Mouse (Mus musculus) embryonic facial prominence, embryonic 13.5 days (tissue): Measurements from ENCODE around the gene Tnfrsf13c. TPM values are rescaled to one million over a fixed set of nuclear protein-coding genes. Genes with fewer than 3 reads are reported as not detected.

Experiments
- ATAC-seq: fragments of 200-750 bp; cut with Nextera tagmentation; 2 replicates; pipeline ENCODE4 v1.8.0; 2017; ENCODE audit warnings: low read depth; ENCODE audit not compliant: insufficient number of reproducible peaks, insufficient read depth, low FRiP score, low TSS enrichment
- H3K27ac ChIP-seq: fragments of 300-500 bp; sonication (generic); 2 replicates; pipeline ENCODE4 v1.5.1; 2015; ENCODE audit warnings: moderate library complexity, mild to moderate bottlenecking, inconsistent platforms
- H3K27me3 ChIP-seq: fragments of 300-500 bp; sonication (generic); 2 replicates; pipeline ENCODE4 v1.6.1; 2015; ENCODE audit warnings: mild to moderate bottlenecking, inconsistent platforms
- H3K36me3 ChIP-seq: fragments of 300-500 bp; sonication (generic); 2 replicates; pipeline ENCODE4 v1.6.1; 2015; ENCODE audit warnings: mild to moderate bottlenecking, inconsistent platforms
- H3K4me1 ChIP-seq: fragments of 300-500 bp; sonication (generic); 2 replicates; pipeline ENCODE4 v1.6.1; 2015; ENCODE audit warnings: inconsistent platforms
- H3K4me2 ChIP-seq: fragments of 300-500 bp; sonication (generic); 2 replicates; pipeline ENCODE4 v1.6.1; 2015; ENCODE audit warnings: moderate library complexity, mild to moderate bottlenecking, inconsistent platforms
- H3K4me3 ChIP-seq: fragments of 300-500 bp; sonication (generic); 2 replicates; pipeline ENCODE4 v1.5.1; 2015; ENCODE audit warnings: mild to moderate bottlenecking, inconsistent platforms
- H3K9ac ChIP-seq: fragments of 300-500 bp; sonication (generic); 2 replicates; pipeline ENCODE4 v1.6.1; 2015; ENCODE audit warnings: mild to moderate bottlenecking, inconsistent platforms
- H3K9me3 ChIP-seq: fragments of 300-500 bp; sonication (generic); 2 replicates; pipeline ENCODE4 v1.6.1; 2016; ENCODE audit warnings: inconsistent platforms
- WGBS: fragments of 180-500 bp; shearing (Covaris S2); methylation state at CpG from one replicate; pipeline ENCODE4 v1.1.7; 2015; ENCODE audit warnings: mixed read lengths; 5-methylcytosine and 5-hydroxymethylcytosine counted together
- polyA plus RNA-seq: library from polyadenylated mRNA; unstranded; fragments of >200 nt; fragmentation: Nextera tagmentation; extraction: Ambion mirVana; gene quantifications from 2 replicates; pipeline ENCODE4 v1.2.1, GENCODE M21; 2015

Tnfrsf13c gene
- polyA plus RNA-seq, 1 experiment from 2014 or later: 0.17 TPM

DNA sequence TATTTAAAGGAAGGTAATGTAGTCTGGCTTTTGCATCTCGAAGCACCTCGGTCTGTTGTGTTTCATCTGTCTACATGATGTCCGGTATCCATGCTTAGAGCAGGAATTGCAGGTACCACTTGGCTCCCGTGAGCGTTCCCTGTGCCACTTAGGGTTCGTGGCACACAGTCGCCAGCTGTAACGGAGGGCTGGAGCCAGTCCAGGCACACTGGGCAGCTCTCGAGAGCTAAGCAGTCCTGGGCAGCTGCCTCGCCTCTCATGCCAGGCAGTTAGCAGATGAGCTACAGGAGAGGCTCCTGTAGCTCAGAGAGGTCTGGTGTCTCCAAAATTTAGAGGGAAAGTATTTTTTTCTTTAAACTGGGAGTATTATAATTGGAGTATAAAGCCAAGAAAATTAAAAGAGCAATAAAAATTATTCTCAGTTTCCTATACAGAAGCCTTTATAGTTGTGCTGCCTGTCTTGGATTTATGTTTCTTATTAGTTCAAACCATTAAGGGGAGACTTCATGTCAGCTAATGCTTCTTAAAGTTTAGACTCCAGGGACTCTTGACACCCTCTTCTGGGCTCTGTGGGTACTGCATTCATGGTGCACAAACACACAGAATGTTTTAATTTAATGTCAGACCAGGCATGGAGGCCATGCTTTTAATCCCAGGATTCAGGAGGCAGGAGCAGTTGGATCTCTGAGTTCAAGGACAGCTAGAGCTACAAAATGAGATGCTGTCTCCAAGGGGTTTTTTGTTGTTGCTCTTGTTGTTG, 35.5 kb downstream of the Tnfrsf13c start:
- H3K36me3 ChIP-seq: peaks cover 97% of the 10 kb centered on the region
- no peaks in the 10 kb centered on the region for H3K4me1 ChIP-seq
- H3K27me3 ChIP-seq: no peaks in the 10 kb centered on the region
- 95% methylated on average over 10 of the region's 10 CpGs for WGBS
- H3K4me3 ChIP-seq: no peak overlapping the region
- ATAC-seq: no peak
- no peaks in the 10 kb centered on the region for H3K9me3 ChIP-seq
- no peak overlapping the region for H3K27ac ChIP-seq
- no peak overlapping the region for H3K4me2 ChIP-seq
- no peak overlapping the region for H3K9ac ChIP-seq

DNA sequence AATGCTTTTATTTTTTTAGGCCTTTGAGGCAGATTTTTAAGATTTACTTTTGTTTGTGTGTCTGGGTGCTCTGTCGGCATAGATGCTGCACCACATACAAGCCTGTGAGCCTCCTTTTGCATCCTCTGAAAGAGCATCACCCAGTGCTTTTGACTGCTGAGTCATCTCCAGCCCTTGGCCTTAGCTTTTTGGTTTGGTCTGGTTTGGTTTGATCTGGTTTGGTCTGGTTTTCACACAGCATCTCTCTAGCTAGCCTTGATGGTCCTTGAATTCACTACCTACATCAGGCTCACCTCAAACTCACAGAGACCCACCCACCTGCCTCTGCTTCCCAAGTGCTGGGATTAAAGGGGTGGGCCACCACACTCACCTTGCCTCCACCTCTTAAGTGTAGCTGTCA, 36.2 kb downstream of the Tnfrsf13c start:
- H3K9ac ChIP-seq: no peak overlapping the region
- no peaks in the 10 kb centered on the region for H3K4me1 ChIP-seq
- 77% methylated on average over 1 of the region's 1 CpGs for WGBS
- no peak overlapping the region for H3K4me3 ChIP-seq
- H3K27me3 ChIP-seq: no peaks in the 10 kb centered on the region
- H3K4me2 ChIP-seq: no peak overlapping the region
- no peak overlapping the region for H3K27ac ChIP-seq
- no peak for ATAC-seq
- no peaks in the 10 kb centered on the region for H3K9me3 ChIP-seq
- peaks cover 98% of the 10 kb centered on the region for H3K36me3 ChIP-seq

DNA sequence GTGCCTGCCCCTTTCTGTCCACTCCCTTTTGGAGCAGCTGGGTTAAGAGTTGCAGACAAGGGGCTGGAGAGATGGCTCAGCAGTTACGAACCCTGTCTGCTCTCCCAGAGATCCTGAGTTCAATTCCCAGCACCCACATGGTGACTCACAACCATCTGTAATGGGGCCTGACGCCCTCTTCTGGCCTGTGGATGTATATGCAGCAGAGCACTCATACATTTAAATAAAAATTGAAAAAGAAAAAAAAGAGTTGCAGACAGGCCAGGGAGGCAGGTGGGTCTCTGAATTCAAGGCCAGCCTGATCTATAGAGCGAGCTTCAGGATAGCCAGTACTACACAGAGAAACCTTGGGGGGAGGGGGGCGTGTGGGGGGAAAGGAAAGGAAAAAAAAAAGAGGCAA, 36.8 kb downstream of the Tnfrsf13c start:
- Histone ChIP-seq H3K36me3 (peaks cover 98% of the 10 kb centered on the region), H3K9ac (no peak overlapping the region), H3K4me2 (no peak overlapping the region), H3K27ac (no peak overlapping the region), H3K9me3 (peaks cover under 1% of the 10 kb centered on the region; the same call in 1 of the 2 replicates), H3K4me1 (no peaks in the 10 kb centered on the region), H3K4me3 (no peak overlapping the region), H3K27me3 (no peaks in the 10 kb centered on the region)
- no peak for ATAC-seq
- WGBS: 75% methylated on average over 4 of the region's 4 CpGs

DNA sequence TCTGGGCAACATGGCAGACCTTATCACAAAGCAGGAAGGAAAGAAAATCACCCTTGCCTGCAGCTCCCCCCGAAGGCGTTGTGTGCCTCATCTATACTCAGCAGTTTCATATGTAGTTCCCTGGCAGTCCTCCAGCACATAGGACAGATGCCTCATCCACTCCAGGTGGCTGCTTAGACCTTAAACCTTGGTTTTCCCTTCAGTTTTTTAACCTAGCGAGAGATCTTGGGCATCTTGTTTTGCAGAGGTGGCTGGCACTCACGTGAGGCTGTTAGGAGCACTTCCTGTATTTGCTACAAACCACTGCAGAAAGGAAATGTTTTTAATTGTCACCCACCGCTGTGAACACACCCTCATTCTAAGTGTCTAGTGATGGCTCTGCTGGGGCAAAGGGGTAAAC, 37.2 kb downstream of the Tnfrsf13c start:
- no peaks in the 10 kb centered on the region for H3K4me1 ChIP-seq
- H3K9ac ChIP-seq: no peak overlapping the region
- no peak for ATAC-seq
- WGBS: 94% methylated on average over 5 of the region's 5 CpGs
- no peaks in the 10 kb centered on the region for H3K27me3 ChIP-seq
- H3K27ac ChIP-seq: no peak overlapping the region
- no peak overlapping the region for H3K4me2 ChIP-seq
- peaks cover 98% of the 10 kb centered on the region for H3K36me3 ChIP-seq
- peaks cover 6% of the 10 kb centered on the region; the same call in 1 of the 2 replicates for H3K9me3 ChIP-seq
- H3K4me3 ChIP-seq: no peak overlapping the region

DNA sequence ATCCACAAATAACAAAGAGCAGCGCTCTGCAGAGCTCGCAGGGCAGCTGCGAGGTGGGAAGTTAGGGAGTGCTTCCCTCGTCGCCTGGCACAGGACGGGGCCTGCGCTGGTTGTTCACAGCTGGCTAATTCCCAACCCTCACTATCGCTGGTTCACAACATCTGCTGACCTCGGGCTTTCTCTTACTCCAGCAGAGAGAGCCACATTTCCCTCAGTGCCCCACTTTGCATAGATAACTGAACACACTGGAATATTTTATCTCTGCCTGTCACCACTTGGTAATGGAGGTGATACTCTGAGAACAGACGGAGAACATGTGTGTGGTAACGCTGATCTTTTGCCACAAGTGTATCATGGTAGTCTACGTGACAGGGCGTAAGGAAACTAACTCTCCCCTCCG, 38.0 kb downstream of the Tnfrsf13c start:
- Histone ChIP-seq H3K9ac (no peak overlapping the region), H3K9me3 (peaks cover 8% of the 10 kb centered on the region; the same call in 1 of the 2 replicates), H3K4me1 (no peaks in the 10 kb centered on the region), H3K27ac (no peak overlapping the region), H3K4me2 (no peak overlapping the region), H3K36me3 (peaks cover 98% of the 10 kb centered on the region), H3K27me3 (no peaks in the 10 kb centered on the region), H3K4me3 (no peak overlapping the region)
- no peak for ATAC-seq
- 83% methylated on average over 14 of the region's 14 CpGs for WGBS

DNA sequence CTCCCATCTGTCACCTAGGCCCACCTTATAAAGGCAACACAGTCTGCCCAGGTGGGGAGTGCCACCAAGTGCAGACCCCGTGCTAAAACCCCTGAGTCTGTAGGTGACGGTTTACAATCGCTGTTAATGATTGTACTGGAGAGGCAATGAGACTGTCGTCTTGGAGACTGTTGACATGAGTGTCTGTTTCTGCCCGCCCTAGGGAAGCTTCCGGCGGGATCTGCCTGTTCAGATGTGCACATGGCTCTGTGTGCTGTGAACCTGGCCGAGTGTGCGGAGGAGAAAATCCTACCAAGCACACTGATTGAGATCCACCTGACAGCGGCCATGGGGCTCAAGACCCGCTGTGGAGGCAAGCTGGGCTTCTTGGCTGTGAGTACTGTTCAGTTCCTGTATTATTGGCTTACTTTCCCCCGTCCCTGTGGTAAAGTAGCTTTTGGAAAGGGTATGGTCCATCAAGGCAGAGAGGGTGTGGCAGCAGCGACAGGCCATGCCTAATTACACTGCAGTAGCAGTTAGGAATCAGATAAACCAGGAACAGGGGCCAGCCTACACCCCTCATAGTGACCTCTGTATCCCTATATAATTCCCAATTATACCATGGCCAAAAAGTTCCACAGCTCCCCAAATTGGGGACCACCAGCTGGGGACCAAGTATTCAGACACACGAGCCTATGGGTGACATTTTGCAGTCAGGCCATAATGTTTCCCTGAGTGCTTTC, 38.9 kb downstream of the Tnfrsf13c start:
- H3K9me3 ChIP-seq: peaks cover 8% of the 10 kb centered on the region; the same call in 1 of the 2 replicates
- WGBS: 92% methylated on average over 14 of the region's 14 CpGs
- H3K4me2 ChIP-seq: no peak overlapping the region
- no peaks in the 10 kb centered on the region for H3K4me1 ChIP-seq
- peaks cover 100% of the 10 kb centered on the region for H3K36me3 ChIP-seq
- no peak overlapping the region for H3K4me3 ChIP-seq
- 0 out of 2 replicates have a peak overlapping the region, but pooled peaks have one; percentile 0 for H3K9ac ChIP-seq
- ATAC-seq: no peak
- no peak overlapping the region for H3K27ac ChIP-seq
- H3K27me3 ChIP-seq: no peaks in the 10 kb centered on the region

DNA sequence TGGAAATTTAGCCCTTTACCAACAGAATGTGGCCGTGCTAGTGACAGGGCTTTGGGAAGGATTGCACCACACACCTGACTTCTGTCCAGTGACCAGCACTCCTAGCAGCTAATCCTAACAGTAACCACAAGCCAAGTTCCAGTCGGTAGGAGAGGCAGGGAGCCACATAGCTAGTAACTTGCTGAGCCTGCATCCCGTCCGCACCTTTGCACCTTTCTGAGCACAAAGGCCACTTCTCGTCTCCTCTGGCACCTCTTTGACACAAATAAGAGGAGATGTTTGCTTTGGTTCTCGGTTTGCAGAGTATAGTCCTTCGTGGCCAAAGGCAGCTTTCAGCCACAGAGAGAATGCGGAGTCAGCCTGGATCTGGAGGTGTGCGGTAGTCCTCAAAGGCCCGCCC, 39.5 kb downstream of the Tnfrsf13c start:
- no peaks in the 10 kb centered on the region for H3K27me3 ChIP-seq
- H3K27ac ChIP-seq: no peak overlapping the region
- H3K36me3 ChIP-seq: peaks cover 100% of the 10 kb centered on the region
- H3K9ac ChIP-seq: no peak overlapping the region
- H3K4me3 ChIP-seq: no peak overlapping the region
- no peak overlapping the region for H3K4me2 ChIP-seq
- H3K4me1 ChIP-seq: no peaks in the 10 kb centered on the region
- ATAC-seq: no peak
- 89% methylated on average over 10 of the region's 10 CpGs for WGBS
- peaks cover 8% of the 10 kb centered on the region; the same call in 1 of the 2 replicates for H3K9me3 ChIP-seq

DNA sequence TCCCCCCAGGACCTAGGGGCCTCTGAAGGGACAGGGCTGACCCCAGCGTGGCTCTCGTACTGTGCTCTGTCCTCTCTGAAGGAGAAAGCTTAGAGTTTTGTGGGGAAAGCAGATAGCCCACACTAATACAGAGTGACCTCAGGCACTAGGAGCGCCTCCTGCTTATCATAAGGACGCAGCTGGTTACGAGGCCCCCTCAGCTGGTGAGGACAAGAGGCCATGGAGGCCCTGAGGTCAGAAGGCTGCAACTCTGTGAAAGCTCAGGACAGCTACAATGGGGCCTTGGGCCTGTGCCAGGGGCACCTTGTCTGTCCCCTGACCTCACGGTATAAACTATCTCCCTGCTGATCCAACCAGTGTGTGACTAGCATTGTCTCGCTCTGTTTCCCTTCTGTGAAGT, 40.0 kb downstream of the Tnfrsf13c start:
- 78% methylated on average over 7 of the region's 7 CpGs for WGBS
- Histone ChIP-seq H3K4me3 (no peak overlapping the region), H3K4me1 (no peaks in the 10 kb centered on the region), H3K9me3 (peaks cover 8% of the 10 kb centered on the region; the same call in 1 of the 2 replicates), H3K9ac (peak overlapping the region; percentile 32; the same call in 1 of the 2 replicates), H3K27me3 (no peaks in the 10 kb centered on the region), H3K4me2 (no peak overlapping the region), H3K36me3 (peaks cover 100% of the 10 kb centered on the region), H3K27ac (no peak overlapping the region)
- no peak for ATAC-seq

DNA sequence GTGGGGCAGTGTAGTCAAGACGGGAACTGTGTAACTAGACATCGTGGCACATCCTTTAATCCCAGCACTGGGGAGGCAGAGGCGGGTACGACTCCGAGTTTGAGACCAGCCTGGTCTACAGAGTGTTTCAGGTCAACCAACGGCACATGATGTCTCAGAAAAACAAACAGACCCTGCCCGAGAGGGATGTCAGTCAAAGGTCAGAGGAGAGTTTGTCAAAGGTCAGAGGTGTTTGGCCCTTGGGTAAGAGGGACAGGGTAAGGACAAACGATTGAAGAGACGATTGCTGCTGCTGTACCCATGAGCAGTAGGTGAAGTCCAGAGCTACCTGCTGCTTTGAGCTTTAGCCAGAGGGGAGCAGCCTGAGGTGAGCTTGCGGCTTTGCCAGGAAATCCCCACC, 40.6 kb downstream of the Tnfrsf13c start:
- no peak overlapping the region for H3K4me2 ChIP-seq

DNA sequence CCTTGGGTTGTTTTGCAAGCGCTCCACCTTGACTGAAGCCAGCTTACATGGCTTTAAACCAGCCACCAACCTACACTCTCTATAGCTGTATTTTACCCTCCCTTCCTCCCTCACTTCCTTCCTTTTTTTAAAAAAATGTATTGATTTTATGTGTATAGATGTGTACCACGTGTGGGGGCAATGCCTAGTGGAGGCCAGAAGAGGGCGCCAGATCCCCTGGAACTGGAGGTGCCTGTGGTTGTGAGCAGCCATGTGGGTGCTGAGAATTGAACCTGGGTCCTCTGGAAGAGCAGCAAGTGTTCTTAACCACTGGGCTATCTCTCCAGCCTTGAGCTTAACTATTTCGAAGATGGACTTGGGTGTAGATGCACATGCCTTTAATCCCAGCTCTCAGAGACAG, 41.9 kb downstream of the Tnfrsf13c start:
- whole genome bisulfite sequencing: 93% methylated on average over 4 of the region's 4 CpGs
- Histone ChIP-seq H3K4me3 (no peak overlapping the region), H3K27me3 (no peaks in the 10 kb centered on the region), H3K9ac (no peak overlapping the region), H3K4me1 (no peaks in the 10 kb centered on the region), H3K4me2 (no peak overlapping the region), H3K27ac (no peak overlapping the region), H3K9me3 (peaks cover 8% of the 10 kb centered on the region; the same call in 1 of the 2 replicates), H3K36me3 (peaks cover 100% of the 10 kb centered on the region)
- no peak for ATAC-seq

More for the DNA sequence above, 40.6 kb downstream of the Tnfrsf13c start:
- Histone ChIP-seq H3K4me3 (no peak overlapping the region), H3K36me3 (peaks cover 100% of the 10 kb centered on the region), H3K27ac (no peak overlapping the region), H3K4me1 (no peaks in the 10 kb centered on the region), H3K9ac (no peak overlapping the region; the same call in 1 of the 2 replicates), H3K27me3 (no peaks in the 10 kb centered on the region), H3K9me3 (peaks cover 8% of the 10 kb centered on the region; the same call in 1 of the 2 replicates)
- WGBS: 69% methylated on average over 10 of the region's 10 CpGs
- no peak for ATAC-seq

DNA sequence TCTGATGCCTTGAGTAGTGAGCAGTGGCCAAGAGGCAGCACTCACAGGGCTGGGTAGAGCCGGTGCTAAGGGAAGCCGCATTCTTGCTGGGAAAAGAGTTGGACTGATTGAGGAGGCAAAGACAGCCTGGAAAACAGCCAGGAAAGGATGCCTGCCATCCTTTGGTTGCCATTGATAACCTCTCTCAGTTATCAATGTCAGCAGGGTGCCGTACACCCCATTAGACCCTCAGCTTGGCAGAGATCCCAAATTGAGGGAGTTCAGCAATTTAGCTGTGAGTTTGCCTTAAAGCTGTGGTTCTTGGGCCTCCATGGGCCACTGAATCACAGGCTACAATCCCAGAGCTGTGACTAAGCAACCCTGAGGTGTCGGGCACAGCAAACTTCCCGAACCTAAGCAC, 43.0 kb downstream of the Tnfrsf13c start:
- ATAC-seq: no peak

More for the DNA sequence above, 43.0 kb downstream of the Tnfrsf13c start:
- Histone ChIP-seq H3K4me2 (no peak overlapping the region), H3K9ac (no peak overlapping the region), H3K4me1 (no peaks in the 10 kb centered on the region), H3K27me3 (no peaks in the 10 kb centered on the region), H3K9me3 (peaks cover 8% of the 10 kb centered on the region; the same call in 1 of the 2 replicates), H3K4me3 (no peak overlapping the region), H3K36me3 (peaks cover 100% of the 10 kb centered on the region), H3K27ac (no peak overlapping the region)
- 94% methylated on average over 5 of the region's 5 CpGs for WGBS
